8 mouse cellular contexts compared by ENCODE assay signal in the genomic region with DNA sequence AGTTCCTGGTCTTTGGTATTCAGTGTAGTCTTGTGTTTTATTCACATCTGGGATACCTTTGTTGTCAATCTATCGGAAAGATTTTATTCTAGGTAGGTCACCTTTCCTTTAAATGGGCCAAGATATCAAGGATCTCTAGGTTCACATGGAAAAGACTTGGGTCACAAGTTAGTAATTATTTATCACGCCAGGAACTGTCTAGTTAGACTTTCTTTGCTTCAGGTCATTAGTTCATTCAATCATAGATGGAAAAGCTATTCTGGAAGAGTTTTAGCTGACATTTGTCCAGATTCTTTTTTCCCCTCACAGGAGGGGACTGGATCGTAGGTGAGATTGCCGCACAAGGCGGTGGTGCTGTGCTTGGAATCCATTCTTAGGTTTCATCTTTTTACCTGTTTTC. TPM values are rescaled to one million over a fixed set of nuclear protein-coding genes. Genes with fewer than 3 reads are reported as not detected.
DNase-seq lines count a peak whose midpoint lies in the region; ATAC-seq and TF ChIP-seq lines count a peak whose summit lies in the region.

No protein-coding gene starts in this region.

- peaks cover 6% of the 10 kb centered on the region for H3K4me1 ChIP-seq in lung, embryonic 14.5 days (ENCODE audit: insufficient read depth)
- H3K4me1 ChIP-seq in embryonic facial prominence, embryonic 14.5 days (ENCODE audit: control insufficient read depth, insufficient read depth, low read length), result peaks cover 10% of the 10 kb centered on the region
- peaks cover 9% of the 10 kb centered on the region; the same call in 1 of the 2 replicates for H3K4me1 ChIP-seq in intestine, embryonic 15.5 days (replicated peaks)
- H3K4me1 ChIP-seq in neural tube, embryonic 13.5 days (replicated peaks), result peaks cover 20% of the 10 kb centered on the region

- no peak for DNase-seq in lung, embryonic 14.5 days
- no peak for DNase-seq in lung, postnatal 10 days
- no peak for DNase-seq in embryonic facial prominence, embryonic 14.5 days (ENCODE audit: low spot score)
- no peak for DNase-seq in embryo, embryonic 9.5 days (ENCODE audit: extremely low spot score)

- 19% methylated on average over 5 of the region's 5 CpGs for WGBS in lung, embryonic 14.5 days
- WGBS in embryonic facial prominence, embryonic 14.5 days, result 20% methylated on average over 5 of the region's 5 CpGs
- 25% methylated on average over 5 of the region's 5 CpGs for WGBS in intestine, embryonic 15.5 days
- WGBS in neural tube, embryonic 13.5 days, result 26% methylated on average over 5 of the region's 5 CpGs

- no peaks in the 10 kb centered on the region for H3K36me3 ChIP-seq in lung, embryonic 14.5 days (ENCODE audit: insufficient read depth)
- no peaks in the 10 kb centered on the region for H3K36me3 ChIP-seq in embryonic facial prominence, embryonic 14.5 days (ENCODE audit: control insufficient read depth, insufficient read depth, low read length)
- H3K36me3 ChIP-seq in intestine, embryonic 15.5 days, result no peaks in the 10 kb centered on the region
- no peaks in the 10 kb centered on the region for H3K36me3 ChIP-seq in neural tube, embryonic 13.5 days

- no peaks in the 10 kb centered on the region for H3K27me3 ChIP-seq in lung, embryonic 14.5 days (ENCODE audit: insufficient read depth, low read length)
- 0 out of 2 replicates have a peak, but pooled peaks cover 2% of the 10 kb centered on the region for H3K27me3 ChIP-seq in embryonic facial prominence, embryonic 14.5 days (replicated peaks; ENCODE audit: control insufficient read depth, insufficient read depth, low read length)
- H3K27me3 ChIP-seq in intestine, embryonic 15.5 days (replicated peaks), result no peaks in the 10 kb centered on the region
- H3K27me3 ChIP-seq in neural tube, embryonic 13.5 days, result peaks cover 32% of the 10 kb centered on the region

- no peaks in the 10 kb centered on the region for H3K9me3 ChIP-seq in lung, embryonic 14.5 days (ENCODE audit: low read depth, low read length)
- no peaks in the 10 kb centered on the region for H3K9me3 ChIP-seq in embryonic facial prominence, embryonic 14.5 days (ENCODE audit: control insufficient read depth, low read length)
- H3K9me3 ChIP-seq in intestine, embryonic 15.5 days, result no peaks in the 10 kb centered on the region
- no peaks in the 10 kb centered on the region for H3K9me3 ChIP-seq in neural tube, embryonic 13.5 days

- peak overlapping the region; percentile 95 for H3K4me2 ChIP-seq in lung, embryonic 14.5 days
- peak overlapping the region; percentile 89 for H3K4me2 ChIP-seq in embryonic facial prominence, embryonic 14.5 days (ENCODE audit: low read depth, low read length)
- peak overlapping the region; percentile 52 for H3K4me2 ChIP-seq in intestine, embryonic 15.5 days (replicated peaks)
- peak overlapping the region; percentile 97 for H3K4me2 ChIP-seq in neural tube, embryonic 13.5 days

- no peak overlapping the region for H3K27ac ChIP-seq in lung, embryonic 14.5 days (ENCODE audit: low read depth)
- no peak overlapping the region for H3K27ac ChIP-seq in embryonic facial prominence, embryonic 14.5 days (replicated peaks; ENCODE audit: low read depth, low read length)
- H3K27ac ChIP-seq in intestine, embryonic 15.5 days, result no peak overlapping the region
- H3K27ac ChIP-seq in neural tube, embryonic 13.5 days (replicated peaks), result peak overlapping the region; percentile 99

- H3K4me3 ChIP-seq in lung, embryonic 14.5 days (ENCODE audit: low read depth, low read length), result peak overlapping the region; percentile 92
- H3K4me3 ChIP-seq in embryonic facial prominence, embryonic 14.5 days (ENCODE audit: low read depth, low read length), result peak overlapping the region; percentile 98
- peak overlapping the region; percentile 93 for H3K4me3 ChIP-seq in intestine, embryonic 15.5 days (replicated peaks)
- peak overlapping the region; percentile 99 for H3K4me3 ChIP-seq in neural tube, embryonic 13.5 days

- ATAC-seq in lung, embryonic 14.5 days (ENCODE audit: insufficient read depth), result no peak
- no peak for ATAC-seq in embryonic facial prominence, embryonic 14.5 days (ENCODE audit: low read depth)
- ATAC-seq in intestine, embryonic 15.5 days, result 0 out of 2 replicates have a peak, but pooled peaks have one; percentile 11
- peak; percentile 1; the same call in 1 of the 2 replicates for ATAC-seq in neural tube, embryonic 13.5 days (ENCODE audit: low read depth)
- no peak for ATAC-seq in CD4-positive, CD25-positive, alpha-beta regulatory T cell, adult 4 months
- no peak for ATAC-seq in megakaryocyte progenitor cell, adult 5-6 weeks (replicated peaks; ENCODE audit: poor library complexity)

- no peak for TF ChIP-seq CTCF in lung, embryonic 14.5 days (IDR thresholded peaks at IDR 0.05; ENCODE audit: low read depth)

- H3K9ac ChIP-seq in lung, embryonic 14.5 days, result peak overlapping the region; percentile 93
- H3K9ac ChIP-seq in embryonic facial prominence, embryonic 14.5 days (ENCODE audit: low read depth, low read length), result peak overlapping the region; percentile 97; the same call in 1 of the 2 replicates
- peak overlapping the region; percentile 77; the same call in 1 of the 2 replicates for H3K9ac ChIP-seq in intestine, embryonic 15.5 days
- peak overlapping the region; percentile 61 for H3K9ac ChIP-seq in neural tube, embryonic 13.5 days

RNA-seq across cellular contexts. Expression of a gene that starts 0.5 kb away (rescaled TPM):
- 38.0 and 41.8 TPM in 2 replicates for polyA plus RNA-seq in lung, embryonic 14.5 days (2014; fragmentation: Nextera tagmentation; extraction: Ambion mirVana)
- polyA plus RNA-seq in embryonic facial prominence, embryonic 14.5 days (2014; fragmentation: Nextera tagmentation; extraction: Ambion mirVana), result 34.0 and 38.4 TPM in 2 replicates
- 38.0 and 39.0 TPM in 2 replicates for polyA plus RNA-seq in intestine, embryonic 15.5 days (2015; fragmentation: Nextera tagmentation; extraction: Ambion mirVana)
- polyA plus RNA-seq in neural tube, embryonic 13.5 days (2015; fragmentation: Nextera tagmentation; extraction: Ambion mirVana), result 49.6 and 53.4 TPM in 2 replicates
- 10 to 100 TPM; 32.7 to 34.3 TPM for polyA plus RNA-seq in CD4-positive, CD25-positive, alpha-beta regulatory T cell, adult 4 months (2017; shearing (Covaris generic))
- total RNA-seq in megakaryocyte progenitor cell, adult 5-6 weeks (2015), result 87.8 and 95.1 TPM in 2 replicates
- 61.5 and 67.1 TPM in 2 replicates for total RNA-seq in megakaryocyte progenitor cell, adult 5-6 weeks (2017)

RNA-seq across cellular contexts. Expression of a gene that starts 40.3 kb away (rescaled TPM):
- 8.4 and 11.2 TPM in 2 replicates for polyA plus RNA-seq in lung, embryonic 14.5 days (2014; fragmentation: Nextera tagmentation; extraction: Ambion mirVana)
- polyA plus RNA-seq in embryonic facial prominence, embryonic 14.5 days (2014; fragmentation: Nextera tagmentation; extraction: Ambion mirVana), result 7.9 and 9.2 TPM in 2 replicates
- polyA plus RNA-seq in intestine, embryonic 15.5 days (2015; fragmentation: Nextera tagmentation; extraction: Ambion mirVana), result 5.4 and 5.7 TPM in 2 replicates
- polyA plus RNA-seq in neural tube, embryonic 13.5 days (2015; fragmentation: Nextera tagmentation; extraction: Ambion mirVana), result 3.5 and 3.7 TPM in 2 replicates
- 1 to 10 TPM; 2.3 to 3.8 TPM for polyA plus RNA-seq in CD4-positive, CD25-positive, alpha-beta regulatory T cell, adult 4 months (2017; shearing (Covaris generic))
- total RNA-seq in megakaryocyte progenitor cell, adult 5-6 weeks (2015), result 8.7 and 16.2 TPM in 2 replicates
- 13.7 and 14.7 TPM in 2 replicates for total RNA-seq in megakaryocyte progenitor cell, adult 5-6 weeks (2017)

Comparison
In these comparisons a context has a peak if more than half of its experiments do, and no peak if none do; other contexts are left out.
1. ATAC-seq: peak in intestine, embryonic 15.5 days (single experiment) and neural tube, embryonic 13.5 days (single experiment); none in lung, embryonic 14.5 days (single experiment), embryonic facial prominence, embryonic 14.5 days (single experiment), CD4-positive, CD25-positive, alpha-beta regulatory T cell, adult 4 months (single experiment) and megakaryocyte progenitor cell, adult 5-6 weeks (single experiment).
2. Peak in every context shown above with its lines, with median percentiles within 50 percentile points of each other: H3K4me2 ChIP-seq, H3K4me3 ChIP-seq and H3K9ac ChIP-seq.